Mouse (Mus musculus) stomach, embryonic 14.5 days (tissue): ENCODE results near the gene Olfr786. TPM values are rescaled to one million over a fixed set of nuclear protein-coding genes. Genes with fewer than 3 reads are reported as not detected.

Experiments used
- ATAC-seq: fragments of 200-750 bp; cut with Nextera tagmentation; 2 replicates; pipeline ENCODE4 v1.8.0; 2017; ENCODE audit warnings: low read depth, moderate TSS enrichment; ENCODE audit not compliant: insufficient number of reproducible peaks, insufficient read depth, low FRiP score
- H3K27ac ChIP-seq: fragments of 300-500 bp; sonication (generic); 2 replicates; pipeline ENCODE4 v1.5.1; 2014; ENCODE audit warnings: mild to moderate bottlenecking, low read length, moderate library complexity, mixed read lengths
- H3K27me3 ChIP-seq: fragments of 300-500 bp; sonication (generic); 2 replicates; pipeline ENCODE4 v1.6.1; 2014; ENCODE audit warnings: low read length, control low read depth, mixed read lengths; ENCODE audit not compliant: control insufficient read depth, insufficient read depth
- H3K36me3 ChIP-seq: fragments of 300-500 bp; sonication (generic); 2 replicates; pipeline ENCODE4 v1.6.1; 2014; ENCODE audit warnings: mild to moderate bottlenecking, control low read depth, low read length, moderate library complexity, mixed read lengths; ENCODE audit not compliant: control insufficient read depth, insufficient read depth
- H3K4me1 ChIP-seq: fragments of 300-500 bp; sonication (generic); 2 replicates; pipeline ENCODE4 v1.6.1; 2014; ENCODE audit warnings: low read length, control low read depth, mixed read lengths; ENCODE audit not compliant: control insufficient read depth, insufficient read depth
- H3K4me2 ChIP-seq: fragments of 300-500 bp; sonication (generic); replicated peaks from 2 replicates; pipeline ENCODE4 v1.6.1; 2014; ENCODE audit warnings: low read depth, low read length, control low read depth
- H3K4me3 ChIP-seq: fragments of 300-500 bp; sonication (generic); 2 replicates; pipeline ENCODE4 v1.5.1; 2014; ENCODE audit warnings: low read depth, low read length, control low read depth
- H3K9ac ChIP-seq: fragments of 300-500 bp; sonication (generic); replicated peaks from 2 replicates; pipeline ENCODE4 v1.6.1; 2014; ENCODE audit warnings: low read depth, mild to moderate bottlenecking, control low read depth, low read length, moderate library complexity, mixed read lengths
- H3K9me3 ChIP-seq: fragments of 300-500 bp; sonication (generic); 2 replicates; pipeline ENCODE4 v1.6.1; 2016; ENCODE audit warnings: low read depth, low read length, control low read depth; ENCODE audit not compliant: control insufficient read depth
- WGBS: fragments of 180-500 bp; shearing (Covaris S2); extraction: QIAGEN DNeasy Blood & Tissue Kit; methylation state at CpG from one replicate; pipeline ENCODE4 v1.1.7; 2014; 5-methylcytosine and 5-hydroxymethylcytosine counted together
- polyA plus RNA-seq: library from polyadenylated mRNA; unstranded; fragments of >200 nt; fragmentation: Nextera tagmentation; extraction: Ambion mirVana; gene quantifications from 2 replicates; pipeline ENCODE4 v1.2.1, GENCODE M21; 2014

Olfr786 gene
- not detected in 2 replicates for polyA plus RNA-seq

GRCm38 (mm10) chr10:129427006-129427405 lies at the start of gene Olfr786:
TSS of gene Olfr786 (plus strand) at chr10:129427306.
- no peak for ATAC-seq

GRCm38 (mm10) chr10:129383783-129384182 lies 43.3 kb upstream of the Olfr786 start, which contains the start of gene Olfr784:
TSS of gene Olfr784 (plus strand) at chr10:129384083.
- Histone ChIP-seq H3K36me3 (no peaks in the 10 kb centered on the region), H3K27me3 (no peaks in the 10 kb centered on the region), H3K4me1 (no peaks in the 10 kb centered on the region), H3K4me2 (no peak within 1 kb of the TSS), H3K27ac (no peak within 1 kb of the TSS), H3K9me3 (no peaks in the 10 kb centered on the region), H3K4me3 (no peak within 1 kb of the TSS), H3K9ac (no peak within 1 kb of the TSS)
- no peak for ATAC-seq

More at GRCm38 (mm10) chr10:129427006-129427405, at the start of gene Olfr786:
- H3K9me3 ChIP-seq, result no peaks in the 10 kb centered on the region
- H3K36me3 ChIP-seq, result no peaks in the 10 kb centered on the region
- H3K27ac ChIP-seq, result no peak within 1 kb of the TSS
- no peaks in the 10 kb centered on the region for H3K4me1 ChIP-seq
- H3K27me3 ChIP-seq, result no peaks in the 10 kb centered on the region
- H3K9ac ChIP-seq, result no peak within 1 kb of the TSS
- no peak within 1 kb of the TSS for H3K4me2 ChIP-seq
- no peak within 1 kb of the TSS for H3K4me3 ChIP-seq

GRCm38 (mm10) chr10:129400892-129401291 lies 26.2 kb upstream of the Olfr786 start:
- Histone ChIP-seq H3K4me2 (no peak overlapping the region), H3K4me3 (no peak overlapping the region), H3K9me3 (no peaks in the 10 kb centered on the region), H3K27me3 (no peaks in the 10 kb centered on the region), H3K36me3 (no peaks in the 10 kb centered on the region), H3K27ac (no peak overlapping the region), H3K9ac (no peak overlapping the region), H3K4me1 (no peaks in the 10 kb centered on the region)
- 53% methylated on average over 5 of the region's 5 CpGs for WGBS
- ATAC-seq, result no peak

GRCm38 (mm10) chr10:129405126-129405525 lies 22.0 kb upstream of the Olfr786 start, which contains the start of gene Olfr785:
TSS of gene Olfr785 (plus strand) at chr10:129405426.
- Histone ChIP-seq H3K9ac (no peak within 1 kb of the TSS), H3K27ac (no peak within 1 kb of the TSS), H3K4me2 (no peak within 1 kb of the TSS), H3K9me3 (no peaks in the 10 kb centered on the region), H3K36me3 (no peaks in the 10 kb centered on the region), H3K4me1 (no peaks in the 10 kb centered on the region), H3K4me3 (no peak within 1 kb of the TSS), H3K27me3 (no peaks in the 10 kb centered on the region)
- ATAC-seq, result no peak
- 65% methylated on average over 2 of the region's 2 CpGs for WGBS

- no peaks in the 10 kb centered on the region for H3K4me1 ChIP-seq
These were observed 34.5 kb downstream of the Olfr786 start, which contains the start of gene Olfr787 for GRCm38 (mm10) chr10:129461562-129461961. TSS of gene Olfr787 (plus strand) at chr10:129461862.

GRCm38 (mm10) chr10:129470698-129471097 lies 43.6 kb downstream of the Olfr786 start, which contains the start of gene Olfr788:
TSS of gene Olfr788 (plus strand) at chr10:129470998.
- Histone ChIP-seq H3K36me3 (no peaks in the 10 kb centered on the region), H3K4me1 (no peaks in the 10 kb centered on the region), H3K9me3 (no peaks in the 10 kb centered on the region), H3K9ac (no peak within 1 kb of the TSS), H3K27ac (no peak within 1 kb of the TSS), H3K4me3 (no peak within 1 kb of the TSS), H3K4me2 (no peak within 1 kb of the TSS), H3K27me3 (no peaks in the 10 kb centered on the region)
- ATAC-seq, result no peak

More at GRCm38 (mm10) chr10:129461562-129461961, 34.5 kb downstream of the Olfr786 start, which contains the start of gene Olfr787:
- Histone ChIP-seq H3K9ac (no peak within 1 kb of the TSS), H3K4me3 (no peak within 1 kb of the TSS), H3K4me2 (no peak within 1 kb of the TSS), H3K9me3 (no peaks in the 10 kb centered on the region), H3K36me3 (no peaks in the 10 kb centered on the region), H3K27ac (no peak within 1 kb of the TSS), H3K27me3 (no peaks in the 10 kb centered on the region)
- 84% methylated on average over 3 of the region's 3 CpGs for WGBS
- ATAC-seq, result no peak

GRCm38 (mm10) chr10:129473256-129473655 lies 46.1 kb downstream of the Olfr786 start:
- Histone ChIP-seq H3K4me2 (no peak overlapping the region), H3K27ac (no peak overlapping the region), H3K27me3 (no peaks in the 10 kb centered on the region), H3K4me3 (no peak overlapping the region), H3K9me3 (no peaks in the 10 kb centered on the region), H3K9ac (no peak overlapping the region), H3K36me3 (no peaks in the 10 kb centered on the region), H3K4me1 (no peaks in the 10 kb centered on the region)
- no peak for ATAC-seq
- 66% methylated on average over 2 of the region's 2 CpGs for WGBS

- H3K36me3 ChIP-seq, result no peaks in the 10 kb centered on the region
- no peak overlapping the region for H3K4me2 ChIP-seq
- H3K4me1 ChIP-seq, result no peaks in the 10 kb centered on the region
- H3K27me3 ChIP-seq, result no peaks in the 10 kb centered on the region
- no peak overlapping the region for H3K4me3 ChIP-seq
- H3K9ac ChIP-seq, result no peak overlapping the region
- no peak for ATAC-seq
- H3K9me3 ChIP-seq, result no peaks in the 10 kb centered on the region
- H3K27ac ChIP-seq, result no peak overlapping the region
These were observed 46.6 kb downstream of the Olfr786 start for GRCm38 (mm10) chr10:129473723-129474122.

- Histone ChIP-seq H3K27me3 (no peaks in the 10 kb centered on the region), H3K4me3 (no peak within 1 kb of the TSS), H3K9ac (no peak within 1 kb of the TSS), H3K9me3 (no peaks in the 10 kb centered on the region), H3K4me1 (no peaks in the 10 kb centered on the region), H3K36me3 (no peaks in the 10 kb centered on the region), H3K4me2 (no peak within 1 kb of the TSS), H3K27ac (no peak within 1 kb of the TSS)
- 47% methylated on average over 2 of the region's 2 CpGs for WGBS
- no peak for ATAC-seq
These were observed 57.3 kb downstream of the Olfr786 start, which contains the start of gene Olfr789 for GRCm38 (mm10) chr10:129484452-129484851. TSS of gene Olfr789 (plus strand) at chr10:129484752.
